23 mouse cellular contexts compared by ENCODE assay signal in the genomic region with DNA sequence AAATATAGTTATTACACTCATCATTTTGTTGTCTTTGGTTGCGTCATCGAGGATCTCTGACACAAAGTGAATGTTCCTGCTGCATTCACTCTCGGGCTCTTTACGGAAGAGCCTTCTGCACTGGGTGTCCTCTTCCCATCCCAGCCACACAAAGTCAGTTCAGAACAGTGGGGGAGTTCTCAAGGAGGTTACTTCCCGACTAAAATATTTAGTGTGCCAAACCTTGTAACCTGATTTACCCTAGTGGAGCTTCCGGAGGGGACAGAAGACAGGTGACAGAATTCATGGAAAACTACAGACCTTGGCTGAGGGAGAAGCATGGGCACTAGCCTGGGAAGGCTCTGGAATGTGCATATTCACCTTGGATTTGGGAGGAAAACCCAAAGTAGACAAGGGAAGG. TPM values are rescaled to one million over a fixed set of nuclear protein-coding genes. Genes with fewer than 3 reads are reported as not detected.
"Had no signal": no experiment of that assay in that cellular context is flagged by ENCODE, and none has a peak within 500 bp of the region (broad histone marks: within the 10 kb centered on the region; RNA-seq: fewer than 3 reads in every experiment).

No protein-coding gene starts in this region.

- H3K27ac ChIP-seq: limb, embryonic 12.5 days; limb, embryonic 15.5 days; macrophage; midbrain, embryonic 12.5 days; midbrain, embryonic 15.5 days; neural tube, embryonic 13.5 days; stomach, postnatal 0 days had no signal

- H3K9ac ChIP-seq: limb, embryonic 12.5 days; limb, embryonic 15.5 days; lung, embryonic 14.5 days; midbrain, embryonic 12.5 days; midbrain, embryonic 15.5 days; neural tube, embryonic 13.5 days had no signal

- H3K4me2 ChIP-seq: limb, embryonic 12.5 days; limb, embryonic 15.5 days; lung, embryonic 14.5 days; midbrain, embryonic 12.5 days; midbrain, embryonic 15.5 days; neural tube, embryonic 13.5 days had no signal

- H3K9me3 ChIP-seq: limb, embryonic 12.5 days; limb, embryonic 15.5 days; midbrain, embryonic 12.5 days; midbrain, embryonic 15.5 days; neural tube, embryonic 13.5 days had no signal

- DNase-seq: kidney, adult 18-20 months; kidney, adult 9 months; kidney, postnatal 14 days; kidney, postnatal 4 days; left cerebral cortex, postnatal 4 days; lung, embryonic 14.5 days; right cerebral cortex, adult 18-20 months; right cerebral cortex, postnatal 14 days; right cerebral cortex, postnatal 4 days; thymus, adult 2 months; thymus, postnatal 14 days; thymus, postnatal 4 days had no signal

- H3K4me1 ChIP-seq: limb, embryonic 12.5 days; limb, embryonic 15.5 days; midbrain, embryonic 12.5 days; midbrain, embryonic 15.5 days; neural tube, embryonic 13.5 days had no signal

- H3K27me3 ChIP-seq: limb, embryonic 12.5 days; limb, embryonic 15.5 days; midbrain, embryonic 12.5 days; midbrain, embryonic 15.5 days; neural tube, embryonic 13.5 days had no signal

- ATAC-seq: lung, postnatal 0 days; midbrain, embryonic 15.5 days had no signal

- H3K4me3 ChIP-seq: limb, embryonic 12.5 days; limb, embryonic 15.5 days; midbrain, embryonic 12.5 days; midbrain, embryonic 15.5 days; neural tube, embryonic 13.5 days had no signal

- H3K36me3 ChIP-seq: limb, embryonic 12.5 days; limb, embryonic 15.5 days; midbrain, embryonic 12.5 days; midbrain, embryonic 15.5 days; neural tube, embryonic 13.5 days had no signal

RNA-seq across cellular contexts. Expression of a gene that starts 0.9 kb away (rescaled TPM):
- polyA plus RNA-seq: intestine, embryonic 14.5 days; limb, embryonic 12.5 days; limb, embryonic 15.5 days; lung, embryonic 14.5 days; macrophage; midbrain, embryonic 12.5 days; midbrain, embryonic 15.5 days; neural tube, embryonic 13.5 days; stomach, embryonic 14.5 days had no signal

RNA-seq across cellular contexts. Expression of a gene that starts 38.7 kb away (rescaled TPM):
- polyA plus RNA-seq: intestine, embryonic 14.5 days; kidney, embryonic 16.5 days; limb, embryonic 12.5 days; lung, embryonic 14.5 days; midbrain, embryonic 12.5 days; midbrain, embryonic 15.5 days; neural tube, embryonic 13.5 days had no signal
